Mouse (Mus musculus) fat pad, adult 2 months (tissue): ENCODE measurements around the gene Fam206a.

Source experiments
- DNase-seq: peaks from one replicate; pipeline ENCODE4 v3.0.0-alpha.2; 2011; ENCODE audit warnings: low read depth, low spot score; ENCODE audit errors: extremely low read depth

Gene Fam206a

DNA sequence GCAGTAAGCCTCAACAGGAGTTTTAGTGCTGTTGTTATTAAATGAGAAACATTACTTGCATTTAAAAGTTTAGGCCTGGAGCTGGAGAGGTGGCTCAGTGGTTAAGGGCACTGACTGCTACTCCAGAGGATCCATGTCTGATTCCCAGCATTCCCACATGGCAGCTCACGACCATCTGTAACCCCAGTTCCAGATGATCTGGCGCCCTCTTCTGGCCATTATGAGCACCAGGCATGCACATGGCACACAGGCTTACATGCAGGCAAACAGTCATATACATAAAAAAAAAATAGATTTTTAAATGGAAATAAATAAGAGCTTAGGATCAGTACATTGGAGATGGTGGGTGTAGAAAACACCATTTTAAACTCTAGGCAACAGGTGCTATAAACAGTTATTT lies 41.8 kb downstream of the Fam206a start:
- DNase-seq: no peak

GRCm38 (mm10) chr4:56844911-56845310 lies 42.8 kb downstream of the Fam206a start:
- DNase-seq: no peak

- no peak for DNase-seq
These were observed 43.9 kb downstream of the Fam206a start for GRCm38 (mm10) chr4:56845896-56846533.

- no peak for DNase-seq
These were observed 45.3 kb downstream of the Fam206a start for GRCm38 (mm10) chr4:56847400-56847799.

- peak; percentile 92 for DNase-seq
These were observed 45.9 kb downstream of the Fam206a start for GRCm38 (mm10) chr4:56848044-56848443.

- DNase-seq: no peak
These were observed 48.6 kb downstream of the Fam206a start for GRCm38 (mm10) chr4:56850724-56851123.

- DNase-seq: no peak
These were observed 53.8 kb downstream of the Fam206a start for GRCm38 (mm10) chr4:56855935-56856334.

GRCm38 (mm10) chr4:56856371-56856949 lies 54.3 kb downstream of the Fam206a start:
- no peak for DNase-seq

DNA sequence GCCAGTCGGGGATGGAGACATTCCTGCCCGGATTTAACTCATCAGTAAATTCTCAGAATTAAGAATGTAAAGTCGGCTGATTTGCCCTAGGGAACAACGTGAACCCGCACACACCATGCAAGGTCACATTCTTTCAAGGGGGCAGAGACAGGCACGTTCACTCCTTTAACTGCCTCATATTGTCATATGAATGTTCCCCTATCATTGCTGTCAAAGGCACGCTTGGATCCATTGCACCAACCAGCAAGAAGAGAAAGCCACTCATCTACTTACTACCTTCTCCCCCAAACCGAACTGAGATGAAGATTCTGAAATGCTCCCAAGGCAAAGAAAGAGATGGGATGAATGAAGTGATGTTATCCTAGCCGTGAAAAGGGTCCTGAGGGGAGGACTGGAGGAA lies 56.6 kb downstream of the Fam206a start:
- DNase-seq: no peak
